Comparison of ENCODE assay signal across 27 mouse cellular contexts in the genomic region with DNA sequence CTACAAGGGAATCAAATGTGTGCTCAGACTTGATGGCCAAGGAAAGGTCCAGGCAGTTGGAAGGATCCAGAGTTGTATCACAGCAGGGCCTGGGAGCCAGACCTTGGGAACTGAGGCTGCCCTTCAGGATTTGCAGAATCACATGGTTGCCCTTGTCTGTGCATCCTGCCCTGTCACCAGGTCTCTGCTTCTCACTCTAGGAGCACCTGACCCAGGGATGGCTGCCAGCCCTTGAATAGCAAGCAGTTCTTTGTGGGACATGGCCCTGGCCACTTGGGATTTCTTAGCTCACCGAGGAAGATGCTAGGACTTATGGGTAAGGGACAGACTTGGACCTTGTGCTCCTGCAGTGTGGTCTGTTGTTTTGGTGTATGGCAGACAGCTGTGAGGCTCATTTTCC. TPM values are rescaled to one million over a fixed set of nuclear protein-coding genes. Genes with fewer than 3 reads are reported as not detected.
DNase-seq lines count a peak whose midpoint lies in the region; ATAC-seq and TF ChIP-seq lines count a peak whose summit lies in the region.
"Had no signal": no experiment of that assay in that cellular context is flagged by ENCODE, and none has a peak within 500 bp of the region (broad histone marks: within the 10 kb centered on the region; RNA-seq: fewer than 3 reads in every experiment).

No protein-coding gene starts in this region.

- H3K4me1 ChIP-seq in heart, embryonic 10.5 days, result peaks cover 82% of the 10 kb centered on the region
- peaks cover 77% of the 10 kb centered on the region for H3K4me1 ChIP-seq in heart, embryonic 15.5 days (replicated peaks)
- H3K4me1 ChIP-seq in kidney, postnatal 0 days (replicated peaks; ENCODE audit: insufficient read depth, low read length), result peaks cover 51% of the 10 kb centered on the region
- H3K4me1 ChIP-seq in kidney, embryonic 15.5 days, result peaks cover 69% of the 10 kb centered on the region

- WGBS in heart, embryonic 10.5 days, result 85% methylated on average over 1 of the region's 1 CpGs
- 59% methylated on average over 1 of the region's 1 CpGs for WGBS in heart, embryonic 15.5 days
- 87% methylated on average over 1 of the region's 1 CpGs for WGBS in kidney, postnatal 0 days
- WGBS in kidney, embryonic 15.5 days, result 83% methylated on average over 1 of the region's 1 CpGs

- DNase-seq in heart, embryonic 10.5 days (ENCODE audit: low spot score), result no peak
- DNase-seq in heart, adult 8-10 months (ENCODE audit: low spot score), result no peak
- DNase-seq in heart, postnatal 25 days (ENCODE audit: low spot score), result no peak
- DNase-seq in kidney, postnatal 0 days (ENCODE audit: low spot score), result no peak
- DNase-seq: B cell, adult 2 months; cerebellum, adult 8-10 months; cerebellum, postnatal 25 days; gastrocnemius, postnatal 36 days; liver; lung, adult 2 months; lung, postnatal 10 days; right cerebral cortex, postnatal 4 days; thymus, adult 18-20 months; thymus, postnatal 25 days had no signal

- TF ChIP-seq CTCF in kidney, postnatal 0 days (IDR thresholded peaks at IDR 0.05; ENCODE audit: low read depth), result no peak

- peak overlapping the region; percentile 56 for H3K27ac ChIP-seq in heart, embryonic 10.5 days
- peak overlapping the region; percentile 47 for H3K27ac ChIP-seq in heart, embryonic 15.5 days
- H3K27ac ChIP-seq in kidney, postnatal 0 days, result peak overlapping the region; percentile 8; the same call in 1 of the 2 replicates
- H3K27ac ChIP-seq in kidney, embryonic 15.5 days, result no peak overlapping the region
- H3K27ac ChIP-seq: embryonic facial prominence, embryonic 10.5 days; embryonic facial prominence, embryonic 15.5 days; hindbrain, embryonic 14.5 days; liver, embryonic 14.5 days; macrophage; midbrain, embryonic 13.5 days; neural tube, embryonic 13.5 days; stomach, postnatal 0 days had no signal

- no peak overlapping the region for H3K4me3 ChIP-seq in heart, embryonic 10.5 days
- H3K4me3 ChIP-seq in heart, embryonic 15.5 days, result no peak overlapping the region
- no peak overlapping the region for H3K4me3 ChIP-seq in kidney, postnatal 0 days (replicated peaks; ENCODE audit: low read depth, low read length)
- no peak overlapping the region for H3K4me3 ChIP-seq in kidney, embryonic 15.5 days (replicated peaks)
- H3K4me3 ChIP-seq: embryonic facial prominence, embryonic 10.5 days; embryonic facial prominence, embryonic 15.5 days; midbrain, embryonic 13.5 days; neural tube, embryonic 13.5 days had no signal

- intact Hi-C loops in heart, postnatal 25 days (cut with DNase I), result no loop called here

- ATAC-seq in heart, embryonic 15.5 days (replicated peaks; ENCODE audit: insufficient number of reproducible peaks, insufficient read depth, low FRiP score, low read depth), result no peak; the same call in 1 of the 2 replicates
- no peak for ATAC-seq in kidney, postnatal 0 days (replicated peaks; ENCODE audit: low FRiP score, low read depth)
- no peak for ATAC-seq in kidney, embryonic 15.5 days (replicated peaks; ENCODE audit: low FRiP score)
- ATAC-seq: forebrain, embryonic 14.5 days; intestine, postnatal 0 days had no signal

- no peak overlapping the region for H3K4me2 ChIP-seq in heart, embryonic 15.5 days
- no peak overlapping the region for H3K4me2 ChIP-seq in kidney, postnatal 0 days (ENCODE audit: low read length)
- H3K4me2 ChIP-seq in kidney, embryonic 15.5 days, result no peak overlapping the region
- H3K4me2 ChIP-seq: embryonic facial prominence, embryonic 15.5 days; hindbrain, embryonic 14.5 days; midbrain, embryonic 13.5 days; neural tube, embryonic 13.5 days had no signal

- no peak overlapping the region for H3K9ac ChIP-seq in heart, embryonic 15.5 days
- H3K9ac ChIP-seq in kidney, postnatal 0 days (ENCODE audit: low read depth, low read length), result no peak overlapping the region
- H3K9ac ChIP-seq in kidney, embryonic 15.5 days, result no peak overlapping the region
- H3K9ac ChIP-seq: embryonic facial prominence, embryonic 15.5 days; hindbrain, embryonic 14.5 days; liver, embryonic 14.5 days; midbrain, embryonic 13.5 days; neural tube, embryonic 13.5 days had no signal

- H3K9me3 ChIP-seq in heart, embryonic 10.5 days, result no peaks in the 10 kb centered on the region
- no peaks in the 10 kb centered on the region for H3K9me3 ChIP-seq in heart, embryonic 15.5 days (replicated peaks)
- no peaks in the 10 kb centered on the region for H3K9me3 ChIP-seq in kidney, postnatal 0 days (replicated peaks; ENCODE audit: low read length)
- no peaks in the 10 kb centered on the region for H3K9me3 ChIP-seq in kidney, embryonic 15.5 days (replicated peaks)
- H3K9me3 ChIP-seq: embryonic facial prominence, embryonic 10.5 days; embryonic facial prominence, embryonic 15.5 days; midbrain, embryonic 13.5 days; neural tube, embryonic 13.5 days had no signal

- peaks cover 5% of the 10 kb centered on the region; the same call in 1 of the 2 replicates for H3K36me3 ChIP-seq in heart, embryonic 10.5 days
- no peaks in the 10 kb centered on the region for H3K36me3 ChIP-seq in heart, embryonic 15.5 days
- no peaks in the 10 kb centered on the region for H3K36me3 ChIP-seq in kidney, postnatal 0 days (ENCODE audit: insufficient read depth, low read length)
- no peaks in the 10 kb centered on the region for H3K36me3 ChIP-seq in kidney, embryonic 15.5 days
- H3K36me3 ChIP-seq: midbrain, embryonic 13.5 days had no signal

- no peaks in the 10 kb centered on the region for H3K27me3 ChIP-seq in heart, embryonic 10.5 days (ENCODE audit: insufficient read depth, poor library complexity, severe bottlenecking)
- H3K27me3 ChIP-seq in heart, embryonic 15.5 days, result no peaks in the 10 kb centered on the region
- no peaks in the 10 kb centered on the region for H3K27me3 ChIP-seq in kidney, postnatal 0 days (ENCODE audit: insufficient read depth, low read length)
- H3K27me3 ChIP-seq in kidney, embryonic 15.5 days, result no peaks in the 10 kb centered on the region
- H3K27me3 ChIP-seq: embryonic facial prominence, embryonic 15.5 days; midbrain, embryonic 13.5 days; neural tube, embryonic 13.5 days had no signal

RNA-seq across cellular contexts. Expression of gene Sh3bp4, which starts 42.3 kb away (rescaled TPM):
- polyA plus RNA-seq in heart, embryonic 10.5 days (2016; fragmentation: Nextera tagmentation; extraction: Ambion mirVana), result 23.4 and 28.3 TPM in 2 replicates
- 10 to 100 TPM in 2 of 4 experiments, 1 to 10 TPM in 2; 7.2 to 13.4 (median 9.7) TPM for total RNA-seq in heart, adult 8-10 months (2022)
- 21.2 and 21.7 TPM in 2 replicates for polyA plus RNA-seq in heart, embryonic 15.5 days (2015; fragmentation: Nextera tagmentation; extraction: Ambion mirVana)
- total RNA-seq in heart, postnatal 25 days (2021), result 10 to 100 TPM; 10.5 to 13.2 TPM
- polyA plus RNA-seq in kidney, postnatal 0 days (2015; fragmentation: Nextera tagmentation; extraction: Ambion mirVana), result 22.7 and 24.9 TPM in 2 replicates
- 25.4 and 28.7 TPM in 2 replicates for polyA plus RNA-seq in kidney, embryonic 15.5 days (2015; fragmentation: Nextera tagmentation; extraction: Ambion mirVana)
- total RNA-seq: megakaryocyte-erythroid progenitor cell, adult 5-6 weeks had no signal
